Mouse (Mus musculus) megakaryocyte, adult 5-6 weeks (primary cell): ENCODE results near the gene Mettl15. TPM values are rescaled to one million over a fixed set of nuclear protein-coding genes. Genes with fewer than 3 reads are reported as not detected.

Experiments
- ATAC-seq: 2 replicates; pipeline ENCODE4 v1.8.0; 2016; ENCODE audit warnings: mild to moderate bottlenecking, inconsistent platforms; ENCODE audit not compliant: poor library complexity, severe bottlenecking
- total RNA-seq, 2 experiments: library from RNA; stranded (forward) in 1 of 2; stranded (reverse) in 1 of 2; fragments of 153-499, 151-499 nt in 1 of 2; fragments of 221-1000, 200-1000 nt in 1 of 2; gene quantifications; 2 replicates each; pipeline versions ENCODE4 v1.2.3 to v1.2.4; 2015 to 2017

The Mettl15 gene
- total RNA-seq, 2 experiments from 2014 or later: 3.9 to 7.5 TPM

DNA sequence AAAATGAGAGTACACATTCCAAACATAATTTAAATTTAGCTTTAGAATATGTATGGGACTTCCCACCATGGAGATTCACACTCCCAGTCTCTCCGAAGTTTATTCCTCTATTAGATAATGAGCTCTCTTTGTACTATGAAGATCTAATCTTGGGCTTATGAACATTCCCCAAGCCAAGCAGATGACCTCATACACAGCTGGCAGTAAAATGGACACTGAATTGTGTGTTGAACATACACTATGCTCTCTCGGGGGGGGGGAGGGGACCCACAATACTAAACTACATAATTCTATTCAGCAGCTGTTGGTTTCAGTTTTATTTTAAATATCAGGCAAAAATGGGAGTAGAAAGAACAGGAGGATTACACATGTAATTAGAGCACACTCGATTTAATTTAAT, 97.6 kb downstream of the Mettl15 start:
- ATAC-seq: no peak

DNA sequence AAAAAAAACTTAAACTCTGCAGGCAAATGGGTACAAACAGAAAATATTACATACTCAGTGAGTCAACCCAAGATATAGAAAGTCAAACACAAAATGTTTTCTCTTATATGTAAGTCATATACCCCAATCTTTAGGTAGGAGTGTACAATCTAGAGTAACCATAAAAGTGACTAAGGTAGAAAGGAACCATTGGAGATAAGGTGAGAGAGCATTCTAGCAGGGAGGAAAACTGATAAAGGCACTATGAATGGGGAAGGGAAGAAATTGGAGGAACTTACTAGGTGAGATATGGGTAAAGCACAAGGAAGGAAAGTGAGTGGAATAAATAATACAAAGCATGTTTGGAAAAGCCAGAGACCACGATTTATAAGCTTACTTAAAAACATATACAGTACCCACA, 122.0 kb downstream of the Mettl15 start:
- ATAC-seq: no peak

GRCm38 (mm10) chr2:109156131-109156530, 124.4 kb downstream of the Mettl15 start:
- no peak for ATAC-seq

- no peak for ATAC-seq
Measured at GRCm38 (mm10) chr2:109153402-109154050, 127.0 kb downstream of the Mettl15 start.

- ATAC-seq: no peak
Measured at GRCm38 (mm10) chr2:109147292-109147691, 133.3 kb downstream of the Mettl15 start.

DNA sequence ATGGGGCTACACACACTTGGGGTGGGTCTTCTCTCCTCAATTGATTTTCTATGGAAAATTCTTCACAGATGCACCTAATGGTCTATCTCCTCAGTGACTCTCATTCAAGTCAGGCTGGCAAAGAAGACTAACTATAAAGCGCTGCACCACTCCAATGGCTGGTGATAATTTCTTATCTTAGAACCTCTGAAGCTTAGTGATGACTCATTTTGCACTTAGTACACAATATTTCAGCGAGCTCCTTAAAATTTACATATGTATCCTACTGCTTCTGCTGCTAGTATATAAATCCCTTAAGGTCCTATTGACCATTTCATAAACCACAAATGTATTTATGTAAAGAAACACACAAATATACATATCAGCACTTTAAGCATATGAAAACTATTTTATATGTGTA, 136.1 kb downstream of the Mettl15 start:
- ATAC-seq: no peak

DNA sequence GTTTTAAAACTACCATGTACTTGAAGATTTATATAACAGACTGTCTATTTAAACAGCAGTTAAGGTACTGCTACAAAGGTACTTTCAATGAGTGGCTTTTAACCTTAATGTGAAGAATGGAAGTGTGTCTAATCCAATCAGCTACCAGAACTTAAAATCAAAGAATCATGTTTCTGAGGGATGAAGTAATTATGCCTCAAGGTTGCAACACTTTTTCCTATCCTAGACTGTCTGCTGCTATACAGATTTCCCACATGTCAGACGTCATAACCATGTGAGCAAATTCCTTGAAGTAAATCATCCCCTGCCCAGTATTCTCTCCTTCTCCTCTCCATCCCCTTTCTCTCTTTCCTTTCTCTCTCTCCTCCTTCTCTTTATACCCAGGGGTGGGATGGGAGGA, 140.2 kb downstream of the Mettl15 start:
- no peak for ATAC-seq

DNA sequence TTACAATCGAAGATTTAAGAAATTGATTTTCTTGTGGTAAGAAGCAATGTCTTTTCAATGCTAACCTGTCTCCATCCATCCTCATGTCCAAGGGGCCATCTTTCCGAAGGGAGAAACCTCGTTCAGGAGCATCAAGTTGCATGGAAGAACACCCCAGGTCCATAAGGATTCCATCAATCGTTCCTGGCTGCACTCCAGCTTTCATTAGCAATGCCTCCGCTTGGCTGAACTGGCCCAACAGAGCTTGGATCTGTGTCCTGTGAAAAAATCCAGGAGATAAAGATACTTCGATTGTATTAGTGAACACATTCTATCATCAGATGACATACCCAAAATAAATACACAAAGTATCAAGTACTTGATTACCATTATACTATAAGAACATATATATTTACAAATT, 143.3 kb downstream of the Mettl15 start:
- ATAC-seq: no peak

DNA sequence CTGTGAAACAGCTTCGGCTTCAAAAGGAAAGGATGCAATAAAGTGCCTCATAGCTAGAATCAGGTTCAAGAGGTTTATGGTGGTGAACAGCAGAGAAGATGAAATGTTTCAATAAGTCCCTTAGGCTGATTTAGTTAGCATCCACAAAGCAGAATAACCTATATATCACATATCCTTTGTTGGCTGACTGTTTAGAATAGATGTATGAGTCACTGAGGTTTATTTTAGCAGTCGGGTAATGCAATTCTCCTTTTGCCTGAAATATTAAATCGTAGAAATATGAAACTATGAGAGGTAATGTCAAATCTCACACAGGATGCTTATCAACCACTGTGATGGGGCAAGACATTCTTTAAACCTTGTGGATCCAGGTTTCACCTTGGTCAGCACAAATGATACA, 149.8 kb downstream of the Mettl15 start:
- ATAC-seq: no peak

GRCm38 (mm10) chr2:109129921-109130320, 150.6 kb downstream of the Mettl15 start:
- ATAC-seq: no peak

GRCm38 (mm10) chr2:109105773-109106484, 174.6 kb downstream of the Mettl15 start:
- ATAC-seq: no peak

DNA sequence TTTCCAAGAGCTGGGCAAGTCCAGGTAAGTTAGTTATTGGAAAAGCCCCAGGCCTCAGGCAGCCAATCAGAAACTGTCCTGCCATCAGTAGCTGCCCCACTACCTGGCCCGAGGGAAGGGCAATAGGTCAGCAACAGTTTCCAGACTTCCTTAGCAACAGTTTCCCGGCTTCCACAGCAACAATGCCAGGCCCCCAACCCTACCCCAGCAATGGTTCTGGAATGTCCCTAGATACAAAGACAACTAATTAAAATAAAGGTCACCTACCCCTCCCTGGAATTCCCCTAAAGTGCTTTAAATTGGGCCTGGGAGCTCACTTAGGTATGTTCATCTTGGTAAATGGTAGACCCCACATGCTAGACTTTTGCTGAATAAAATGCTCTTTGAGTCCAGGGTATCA, 230.9 kb downstream of the Mettl15 start:
- ATAC-seq: no peak

Other genes starting within 250 kb of the Mettl15 start
- gene Kif18a, start within 50 bp of the Mettl15 start, total RNA-seq (2015): 20.7 and 28.0 TPM in 2 replicates
- gene Kif18a, start within 50 bp of the Mettl15 start, total RNA-seq (2017): 26.7 and 27.6 TPM in 2 replicates